ENCODE assay signal across 8 mouse cellular contexts in genomic region chr5:23712130-23713001, GRCm38 (mm10). TPM values are rescaled to one million over a fixed set of nuclear protein-coding genes. Genes with fewer than 3 reads are reported as not detected.
A peak's percentile ranks its signal among the peaks of the same experiment; 100 is the strongest.
DNase-seq lines count a peak whose midpoint lies in the region; ATAC-seq lines count a peak whose summit lies in the region.

No protein-coding gene starts in this region.

- peak; percentile 83 for DNase-seq in embryo, embryonic 10 days (ENCODE audit: low spot score)
- peak; percentile 74 for DNase-seq in gastrocnemius, postnatal 10 days
- DNase-seq in induced T-regulatory cell, adult 2 months (ENCODE audit: low read depth) = peak; percentile 79
- DNase-seq in left cerebral cortex, adult 8-10 months (ENCODE audit: low spot score in 2 of 2) = peak; percentile 28 to 32
- DNase-seq in right cerebral cortex, adult 2 months (ENCODE audit: low spot score in 2 of 2) = peak; percentile 47 to 53
- DNase-seq in urinary bladder, postnatal 36 days (ENCODE audit: low spot score in 2 of 2) = peak; percentile 42 to 79

- peaks cover 12% of the 10 kb centered on the region for H3K36me3 ChIP-seq in megakaryocyte, embryonic 14.5 days (replicated peaks; ENCODE audit: low read length)

- peak overlapping the region; percentile 91 for H3K4me3 ChIP-seq in megakaryocyte, embryonic 14.5 days (replicated peaks)

- H3K4me1 ChIP-seq in megakaryocyte, embryonic 14.5 days = peaks cover 23% of the 10 kb centered on the region

- peaks cover 7% of the 10 kb centered on the region; the same call in 1 of the 2 replicates for H3K9me3 ChIP-seq in megakaryocyte, embryonic 14.5 days

- ATAC-seq in activated CD4-positive, CD25-positive, alpha-beta regulatory T cell, adult 4 months = peak; percentile 86

- no peaks in the 10 kb centered on the region for H3K27me3 ChIP-seq in megakaryocyte, embryonic 14.5 days (replicated peaks)

RNA-seq across cellular contexts. Expression of gene Srpk2, which starts 27.9 kb away (rescaled TPM):
- polyA plus RNA-seq in activated CD4-positive, CD25-positive, alpha-beta regulatory T cell, adult 4 months (2017; shearing (Covaris generic)) = 10 to 100 TPM; 74.3 to 80.2 TPM
- total RNA-seq in gastrocnemius, postnatal 10 days (2021) = 10 to 100 TPM; 35.7 to 41.2 TPM
- total RNA-seq in left cerebral cortex, adult 8-10 months (2022) = 100 to 1,000 TPM; 175 to 211 (median 194) TPM
- polyA plus RNA-seq in megakaryocyte, embryonic 14.5 days (2012; ENCODE audit: insufficient read depth, low replicate concordance) = 1.5 TPM in 1 of 2 replicates, not detected in the other

Comparison
In these comparisons a context has a peak if more than half of its experiments do, and no peak if none do; other contexts are left out.
1. Peak in every context shown above with its lines: DNase-seq, ATAC-seq and H3K4me3 ChIP-seq.
2. DNase-seq: peak in every context shown above with its lines; median percentile 83 in embryo, embryonic 10 days; 79 in induced T-regulatory cell, adult 2 months; 74 in gastrocnemius, postnatal 10 days; 60 in urinary bladder, postnatal 36 days; 50 in right cerebral cortex, adult 2 months; 30 in left cerebral cortex, adult 8-10 months.
3. RNA of gene Srpk2, which starts 27.9 kb away (total RNA-seq): 175 to 211 TPM in left cerebral cortex, adult 8-10 months; 35.7 to 41.2 TPM in gastrocnemius, postnatal 10 days; every median in the first group is over 4 times any median in the second.